Mouse (Mus musculus) erythroid progenitor cell, adult 5-6 weeks (primary cell): ENCODE data around the gene 1700023F06Rik. TPM values are rescaled to one million over a fixed set of nuclear protein-coding genes. Genes with fewer than 3 reads are reported as not detected.
A peak's percentile ranks its signal among the peaks of the same experiment; 100 is the strongest.
"Not testable (repeated sequence)": the region's sequence is repeated elsewhere in the genome, so short reads cannot be mapped to it uniquely, and the experiment has no call there.

Source experiments
- ATAC-seq: replicated peaks from 2 replicates; pipeline ENCODE4 v1.8.0; 2016; ENCODE audit warnings: moderate number of reproducible peaks, mild to moderate bottlenecking, moderate TSS enrichment, inconsistent platforms; ENCODE audit not compliant: poor library complexity, low FRiP score, severe bottlenecking
- total RNA-seq, 2 experiments: library from RNA; stranded (forward) in 1 of 2; stranded (reverse) in 1 of 2; fragments of 150-400 nt in 1 of 2; fragments of 186-747, 209-891 nt in 1 of 2; gene quantifications; 2 replicates each; pipeline versions ENCODE4 v1.2.3 to v1.2.4; 2015 to 2017; ENCODE audit warnings: low replicate concordance in 2 of 2

1700023F06Rik gene
- total RNA-seq, 2 experiments from 2014 or later = 6.3 TPM; not detected in 1

DNA sequence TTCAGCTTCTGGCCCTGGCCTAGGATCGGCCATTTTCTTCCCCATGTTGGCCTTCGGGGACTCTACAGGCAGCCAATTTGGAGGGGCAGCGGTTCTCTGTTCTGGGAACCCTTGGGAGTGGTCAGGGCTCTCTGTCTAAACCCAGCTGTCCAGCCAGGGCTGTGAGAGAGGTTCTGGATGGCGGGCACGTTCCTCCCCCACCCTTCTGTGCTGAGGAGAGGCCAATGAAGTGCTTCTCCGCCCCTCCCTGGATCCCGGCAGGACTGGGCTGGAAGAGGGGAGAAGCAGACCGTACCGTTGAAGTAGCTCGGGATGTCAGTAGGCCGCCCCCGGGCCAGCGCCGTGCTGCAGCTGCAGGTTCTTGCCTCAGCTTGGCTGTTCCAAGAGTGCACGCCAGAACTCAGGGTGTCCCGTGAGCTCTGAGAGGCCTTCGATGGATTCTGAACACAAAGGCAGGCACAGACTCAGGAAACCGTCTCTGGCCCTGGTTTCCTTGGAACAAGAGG, 15.6 kb upstream of the 1700023F06Rik start:
- ATAC-seq = no peak

DNA sequence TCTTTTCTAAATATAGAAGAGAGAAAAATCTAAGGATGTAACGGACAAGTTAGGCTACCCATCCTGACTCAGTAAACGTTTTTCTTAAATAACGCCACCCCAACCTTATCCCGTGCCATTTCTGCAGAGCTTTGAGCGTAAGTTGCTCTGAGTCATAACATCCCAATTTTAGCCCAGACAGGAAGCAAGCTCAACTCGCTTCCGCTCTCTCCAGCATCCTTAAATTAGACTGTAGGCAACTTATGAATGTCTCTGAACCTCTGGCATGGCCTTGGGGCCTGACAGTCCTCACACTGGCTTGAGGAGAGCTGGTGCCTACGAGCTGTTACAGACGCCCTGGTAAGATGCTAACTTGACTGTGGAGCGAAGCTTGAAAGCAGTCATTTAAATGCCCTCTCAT, 15.1 kb upstream of the 1700023F06Rik start:
- no peak for ATAC-seq

DNA sequence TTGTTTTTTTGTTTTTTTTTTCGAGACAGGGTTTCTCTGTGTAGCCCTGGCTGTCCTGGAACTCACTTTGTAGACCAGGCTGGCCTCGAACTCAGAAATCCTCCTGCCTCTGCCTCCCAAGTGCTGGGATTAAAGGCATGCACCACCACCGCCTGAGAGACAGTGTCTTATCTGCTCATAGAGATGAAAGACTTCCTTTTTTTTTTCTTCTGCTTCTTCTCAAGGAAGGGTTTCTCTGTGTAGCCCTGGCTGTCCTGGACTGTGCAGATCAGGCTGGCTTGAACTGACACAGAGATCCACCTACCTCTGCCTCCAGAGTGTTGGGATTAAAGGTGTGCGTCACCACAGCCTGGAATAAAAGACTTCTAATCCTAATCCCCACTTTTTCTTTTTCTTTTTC, 14.4 kb upstream of the 1700023F06Rik start:
- ATAC-seq = not testable (repeated sequence)

DNA sequence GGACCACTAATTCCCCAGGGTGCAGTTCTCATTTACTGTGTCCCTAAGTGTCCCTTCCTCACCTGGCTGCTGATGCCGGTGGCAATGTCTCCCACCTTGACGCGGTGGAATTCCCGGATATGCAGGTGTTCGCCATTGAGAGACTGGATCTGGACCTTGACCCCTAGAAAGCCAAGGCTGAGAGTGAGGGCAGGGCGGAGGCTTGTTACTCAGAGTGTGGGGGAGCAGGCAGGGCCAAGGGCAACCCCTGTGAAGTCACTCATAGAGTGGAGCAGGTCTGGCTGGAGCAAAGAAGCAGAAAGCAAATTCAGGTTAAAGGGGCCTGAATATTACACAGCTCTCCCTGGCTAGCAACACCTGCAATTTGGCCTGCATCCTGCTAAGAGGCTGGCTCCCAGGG, 13.1 kb upstream of the 1700023F06Rik start:
- ATAC-seq = no peak

DNA sequence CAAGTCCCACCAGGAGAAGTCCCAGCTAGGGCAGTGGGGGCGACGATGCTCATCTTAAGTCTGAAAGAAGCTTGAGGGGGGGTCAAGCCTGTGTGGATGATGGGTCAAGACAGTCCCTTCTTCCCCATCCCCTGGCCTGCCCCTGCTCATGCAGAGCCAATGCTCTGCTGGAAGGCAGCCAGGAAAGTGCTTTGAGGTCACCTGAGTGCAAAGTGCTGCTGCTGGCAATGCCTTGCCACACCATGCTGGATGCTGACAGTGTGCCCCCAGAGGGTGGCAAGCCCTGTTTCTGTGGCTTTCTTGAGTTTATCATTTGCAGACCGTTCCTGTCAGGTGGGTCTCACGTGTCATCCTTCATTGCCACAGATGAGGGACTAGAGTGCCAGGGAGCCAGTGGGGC, 11.6 kb upstream of the 1700023F06Rik start:
- no peak for ATAC-seq

DNA sequence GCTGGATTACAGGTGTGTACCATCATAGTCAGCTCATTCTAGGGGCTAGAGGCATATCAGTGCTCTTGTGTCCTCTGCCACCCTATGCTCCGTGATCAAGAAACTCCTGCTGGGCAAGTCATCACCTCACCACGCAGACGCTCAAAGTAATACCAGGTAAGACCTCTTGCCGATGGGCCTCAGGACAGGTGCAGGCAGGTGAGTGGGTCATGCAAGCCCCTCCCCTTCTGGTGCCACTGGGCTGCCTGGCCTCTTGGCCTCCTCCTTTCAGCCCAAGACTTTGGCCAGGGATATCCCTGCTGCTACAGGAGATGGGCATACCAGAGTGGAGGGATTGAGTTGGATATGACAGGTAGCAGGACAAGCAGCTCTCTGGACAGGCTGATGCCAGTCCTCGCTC, 10.9 kb upstream of the 1700023F06Rik start:
- ATAC-seq = no peak

DNA sequence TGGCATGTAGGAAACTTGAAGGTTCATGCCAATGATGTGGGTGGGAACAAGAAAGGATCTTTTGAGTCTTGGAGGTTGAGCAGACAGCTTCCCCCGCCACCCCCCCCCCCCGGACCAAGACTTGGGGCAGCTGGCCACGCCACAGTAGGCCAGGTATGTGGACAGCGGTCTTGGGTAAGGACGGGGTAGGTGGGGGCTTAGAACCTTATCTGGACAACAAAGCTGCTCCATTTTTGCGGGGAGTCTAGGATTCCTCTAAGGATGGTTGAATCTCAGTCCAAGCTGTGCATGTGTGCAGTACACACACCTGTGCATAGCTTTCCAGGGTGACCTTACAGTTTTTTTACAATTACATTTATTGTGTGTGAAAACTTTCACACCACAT, 10.2 kb upstream of the 1700023F06Rik start:
- no peak for ATAC-seq

DNA sequence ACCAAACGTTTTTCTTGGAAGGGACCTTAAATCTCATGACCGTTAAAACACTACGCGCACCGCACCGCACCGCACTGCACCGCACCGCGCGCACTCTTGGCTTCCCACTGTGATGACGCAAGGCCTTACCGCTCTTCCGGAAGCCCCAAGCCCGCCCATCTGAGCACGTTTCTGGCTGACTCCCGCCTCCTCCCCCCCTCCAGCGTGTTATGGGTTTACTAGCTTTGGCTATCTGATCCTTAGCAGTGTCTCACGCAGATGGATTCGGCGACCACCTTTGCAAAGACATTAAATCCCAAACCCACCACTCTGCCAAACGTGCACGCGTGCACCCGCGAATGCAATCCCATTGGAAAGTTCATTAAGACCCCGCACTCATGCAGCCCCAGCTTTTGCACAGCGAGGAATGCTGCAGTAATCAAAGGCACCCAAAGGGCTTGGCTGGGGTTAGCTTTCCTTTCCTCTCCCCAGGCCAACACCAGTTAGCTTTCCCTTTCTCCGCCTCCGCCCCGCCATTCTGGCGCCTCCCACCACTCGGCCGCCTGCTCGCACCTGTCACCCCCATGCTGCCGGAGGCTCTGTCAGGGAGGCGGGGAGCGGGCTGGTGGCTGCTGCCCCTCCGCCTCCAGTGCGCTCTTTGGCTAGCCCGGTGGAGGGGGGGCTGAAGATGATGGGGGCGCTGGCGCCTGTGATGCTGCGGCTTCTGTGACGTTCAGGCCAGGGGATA, 9.6 kb upstream of the 1700023F06Rik start, which contains the start of gene Spata32:
Gene Spata32 (minus strand): TSS at position 643 of the 727 bp plus-strand sequence.
- ATAC-seq = 0 out of 2 replicates have a peak, but pooled peaks have one; percentile 15

DNA sequence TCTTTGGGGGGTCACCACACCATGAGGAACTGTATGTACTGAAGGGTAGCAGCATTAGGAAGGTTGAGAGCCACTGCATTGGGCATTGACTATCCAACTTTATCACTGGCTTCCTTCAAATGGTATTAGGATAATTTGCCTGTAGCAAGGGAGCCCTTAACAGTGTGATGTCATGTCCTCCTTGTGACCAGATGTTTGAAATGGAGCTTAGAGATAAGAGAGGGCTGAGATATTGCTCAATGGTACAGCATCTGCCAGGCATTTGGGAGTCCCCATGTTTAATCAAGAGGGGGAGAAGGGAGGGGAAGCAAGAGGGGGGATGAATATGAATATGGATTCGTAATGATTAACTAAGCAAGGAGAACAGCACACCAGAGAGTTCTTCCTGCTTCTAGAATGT, 7.0 kb upstream of the 1700023F06Rik start:
- no peak for ATAC-seq

DNA sequence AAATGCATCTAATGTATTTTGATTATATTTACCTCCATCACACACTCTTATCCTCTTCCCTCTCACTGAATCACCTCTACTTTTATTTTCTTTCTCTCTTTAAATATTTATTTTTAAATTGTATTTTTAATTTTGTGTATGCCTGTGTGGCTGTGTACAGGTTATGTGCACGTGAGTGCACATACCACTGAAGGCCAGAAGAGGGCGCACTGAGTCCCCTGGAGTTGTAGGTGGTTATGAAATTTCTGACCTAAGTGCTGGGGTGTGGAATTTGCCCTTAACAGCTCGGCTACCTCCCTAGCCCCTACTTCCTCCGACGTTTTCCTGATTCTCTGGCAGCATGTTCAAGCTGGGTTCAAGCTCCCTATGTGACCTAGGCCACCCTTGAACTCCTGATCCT, 5.4 kb upstream of the 1700023F06Rik start:
- no peak for ATAC-seq

DNA sequence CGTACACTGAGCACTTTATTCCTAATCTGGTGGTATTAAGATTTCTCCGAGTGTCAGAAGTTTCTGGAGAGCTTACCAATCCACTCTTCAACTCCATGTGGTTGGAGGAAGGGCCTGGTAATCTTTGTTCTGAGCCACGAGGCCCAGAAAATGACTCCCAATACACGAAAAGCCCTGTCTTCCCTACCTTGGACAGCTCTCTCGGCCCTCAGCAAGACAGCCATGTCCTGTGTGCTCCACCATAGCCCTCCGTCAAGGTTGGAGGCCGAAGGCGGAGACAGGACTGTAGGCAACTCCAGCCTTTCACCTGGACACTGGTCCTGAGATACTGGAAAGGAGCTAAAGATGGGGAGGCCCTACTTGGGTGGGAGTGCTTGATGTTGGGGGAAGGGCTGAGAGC, 1.9 kb upstream of the 1700023F06Rik start:
- ATAC-seq = no peak

DNA sequence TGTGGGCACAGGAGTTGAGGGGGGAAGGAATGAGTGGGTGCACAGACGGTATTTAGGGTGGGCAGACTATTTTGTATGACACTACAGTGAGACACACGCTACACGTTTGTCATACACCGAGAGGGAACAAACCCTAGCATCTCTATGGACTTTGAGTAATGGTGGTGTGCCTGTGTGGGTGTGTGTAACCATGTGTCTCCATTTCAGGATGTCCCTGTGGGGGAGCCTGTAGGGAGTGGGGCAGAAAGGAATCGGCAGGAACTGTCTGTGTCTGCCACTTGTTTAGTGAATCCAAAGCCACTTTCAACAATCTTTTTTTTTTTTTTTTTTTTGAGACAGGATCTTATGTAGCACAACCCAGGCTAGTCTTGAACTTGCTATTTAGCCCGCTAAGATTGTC, 2.2 kb downstream of the 1700023F06Rik start:
- no peak for ATAC-seq

DNA sequence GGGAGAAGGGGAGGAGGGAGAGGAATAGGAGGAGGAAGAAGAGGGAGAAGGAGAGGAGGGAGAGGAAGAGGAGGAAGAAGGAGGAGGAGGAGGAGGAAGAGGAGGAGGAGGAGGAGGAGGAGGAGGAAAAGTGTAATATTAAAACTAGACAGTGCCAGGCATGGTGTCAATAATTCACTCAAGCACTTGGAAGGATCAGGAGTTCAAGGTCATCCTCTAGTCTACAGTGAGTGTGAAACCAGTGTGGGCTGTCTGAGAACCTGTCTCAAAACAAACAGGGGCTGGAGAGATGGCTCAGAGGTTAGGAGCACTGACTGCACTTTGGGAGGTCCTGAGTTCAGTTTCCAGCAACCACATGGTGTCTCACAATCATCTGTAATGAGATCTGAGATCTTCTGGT, 6.0 kb downstream of the 1700023F06Rik start:
- ATAC-seq = no peak

DNA sequence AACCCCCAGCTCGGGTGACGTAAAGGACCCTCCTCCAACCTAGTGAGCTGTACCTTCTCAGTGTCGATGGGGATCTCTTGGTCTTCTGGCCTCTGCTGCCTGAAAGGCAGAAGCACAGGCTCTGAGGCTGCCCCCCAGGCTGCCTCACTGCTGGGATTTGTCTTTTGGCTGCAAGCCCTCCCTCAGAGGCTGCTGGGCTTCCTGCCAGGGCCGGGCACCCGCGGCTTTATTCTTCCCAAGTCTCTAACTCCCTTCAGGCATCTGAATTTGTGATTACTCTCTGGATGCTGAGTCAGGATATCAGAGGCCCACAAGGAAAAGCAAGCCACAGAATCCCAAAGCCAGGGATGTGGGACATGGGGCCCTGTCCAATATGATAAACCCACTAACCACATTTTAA, 6.7 kb downstream of the 1700023F06Rik start:
- no peak for ATAC-seq

DNA sequence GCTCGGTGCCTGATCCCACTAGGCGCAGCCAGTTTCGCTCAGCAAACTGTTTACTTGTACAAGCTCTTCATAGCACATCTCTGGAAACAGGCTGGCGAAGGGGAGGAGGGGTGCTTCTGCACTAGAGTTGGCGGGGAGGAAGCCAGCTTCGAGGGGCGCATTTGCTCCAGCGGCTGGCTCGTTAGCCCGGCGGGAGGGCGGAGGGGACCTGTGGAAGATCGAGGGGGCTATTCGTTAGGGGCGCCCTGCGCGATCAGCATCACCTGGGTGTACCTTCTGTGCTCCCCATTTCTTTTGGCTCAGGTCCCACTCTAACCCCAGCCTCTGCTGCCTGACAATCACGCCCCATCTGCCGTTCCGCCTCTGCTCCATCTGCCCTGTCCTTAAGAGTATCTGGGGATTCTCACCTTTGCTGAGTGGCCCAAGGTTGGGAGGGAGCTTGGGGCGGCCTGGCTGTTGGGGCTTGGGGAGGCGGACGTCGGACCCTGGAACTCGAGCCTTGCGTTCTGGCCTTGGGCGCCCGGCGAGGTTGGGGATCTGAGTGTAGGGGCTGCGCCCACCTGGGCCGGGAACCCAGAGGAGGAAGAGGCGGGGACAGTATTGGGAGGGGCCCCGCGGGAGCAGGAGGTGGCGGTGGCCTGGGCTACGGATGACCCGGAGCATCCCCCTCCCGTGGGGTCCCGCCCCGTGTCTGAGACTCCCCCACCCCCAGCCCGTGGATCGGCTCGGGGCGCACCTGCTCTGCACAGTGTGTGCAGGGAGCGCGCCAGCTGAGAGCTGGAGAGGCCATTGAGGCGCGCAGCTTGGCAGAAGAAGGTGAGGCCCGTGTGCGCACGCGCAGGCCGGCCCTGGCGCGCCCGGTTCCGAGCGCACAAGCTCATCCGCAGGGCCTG, 9.2 kb downstream of the 1700023F06Rik start:
- no peak for ATAC-seq

DNA sequence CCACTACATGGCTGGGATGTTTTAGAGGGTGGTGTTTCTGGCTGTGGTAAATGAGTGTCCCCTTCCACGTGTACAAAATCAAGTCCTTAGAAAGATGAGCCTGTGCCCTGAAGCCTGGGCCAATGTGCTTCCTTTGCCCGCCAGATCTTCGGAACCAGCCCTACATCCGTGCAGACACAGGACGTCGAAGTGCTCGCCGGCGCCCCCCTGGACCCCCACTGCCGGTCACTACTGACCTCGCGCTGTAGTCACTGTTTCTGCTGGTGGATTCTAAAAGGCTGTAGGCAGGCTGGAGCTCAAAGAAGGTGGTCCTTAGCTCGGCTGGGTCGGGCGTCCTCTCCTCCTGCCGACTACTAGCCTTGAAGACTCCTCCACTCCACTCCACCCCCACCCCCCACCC, 10.0 kb downstream of the 1700023F06Rik start:
- no peak for ATAC-seq

DNA sequence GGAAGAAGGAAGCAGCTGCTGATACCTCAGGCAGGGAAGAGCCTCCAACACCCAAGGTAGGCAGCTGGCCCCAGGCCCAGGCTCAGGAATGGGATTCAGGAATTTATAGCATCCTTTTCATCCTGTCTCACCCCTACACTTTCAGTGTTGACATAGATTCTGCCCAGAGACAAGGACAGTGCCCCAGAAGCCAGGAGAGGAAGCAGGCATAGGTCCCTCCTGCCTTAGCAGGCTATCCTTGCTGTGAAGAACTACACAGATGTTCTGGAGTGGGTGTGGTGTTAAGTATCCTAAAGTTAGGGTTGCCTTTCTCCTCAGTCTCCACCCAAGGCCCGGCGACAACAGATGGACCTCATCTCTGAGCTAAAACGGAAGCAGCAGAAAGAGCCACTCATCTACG, 11.0 kb downstream of the 1700023F06Rik start:
- ATAC-seq = no peak

DNA sequence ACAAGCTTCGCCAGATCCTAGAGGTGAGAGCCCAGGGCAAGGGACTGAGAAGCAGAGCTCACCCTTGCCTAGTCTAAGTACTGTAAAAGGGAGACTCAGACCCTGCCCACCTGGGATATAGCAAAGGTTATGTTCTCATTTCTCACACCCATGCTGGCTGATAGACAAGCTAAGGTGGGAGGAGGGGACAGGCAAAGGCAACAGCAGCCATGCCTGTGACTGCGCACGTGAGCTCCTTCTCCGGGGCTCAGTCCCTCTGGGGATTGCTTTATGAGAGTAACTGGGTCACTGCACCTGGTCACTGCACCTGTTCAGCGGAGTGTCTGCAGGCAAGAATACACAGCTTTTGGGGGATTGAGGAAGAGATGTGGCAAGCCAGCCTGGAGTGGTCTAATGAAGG, 12.7 kb downstream of the 1700023F06Rik start:
- ATAC-seq = no peak

DNA sequence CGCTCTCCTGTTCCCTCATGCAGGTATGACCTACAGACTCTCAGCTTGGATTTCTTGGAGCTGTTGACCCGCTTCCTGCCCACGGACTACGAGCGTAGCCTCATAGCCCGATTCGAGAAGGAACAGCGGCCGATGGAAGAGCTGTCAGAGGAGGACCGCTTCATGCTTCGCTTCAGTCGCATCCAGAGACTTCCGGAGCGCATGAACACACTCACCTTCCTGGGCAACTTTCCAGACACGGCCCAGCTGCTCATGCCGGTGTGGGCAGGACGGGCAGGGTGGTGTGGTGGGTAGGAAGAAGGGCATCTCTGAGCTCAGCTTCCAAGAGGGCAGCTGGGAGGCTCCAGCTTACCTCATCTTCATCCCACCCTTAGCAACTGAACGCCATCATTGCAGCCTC, 13.1 kb downstream of the 1700023F06Rik start:
- no peak for ATAC-seq

DNA sequence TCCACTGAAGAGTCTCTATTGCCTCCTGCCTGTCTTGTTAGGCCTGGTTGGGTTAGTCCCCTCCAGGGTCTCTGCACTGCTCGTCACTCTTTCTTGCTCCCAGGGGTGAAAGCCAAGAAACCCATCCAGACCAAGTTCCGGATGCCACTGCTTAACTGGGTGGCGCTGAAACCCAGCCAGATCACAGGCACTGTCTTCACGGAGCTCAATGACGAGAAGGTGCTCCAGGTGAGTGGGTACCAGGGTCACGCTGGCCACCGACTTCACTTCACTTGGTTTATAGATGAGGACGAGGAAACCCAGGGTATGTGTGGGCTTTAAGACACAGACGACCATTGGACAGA, 14.6 kb downstream of the 1700023F06Rik start:
- no peak for ATAC-seq
